Mouse (Mus musculus): Measurements from ENCODE around the gene Sema3g. TPM values are rescaled to one million over a fixed set of nuclear protein-coding genes. Genes with fewer than 3 reads are reported as not detected.

Sema3g gene
- total and polyA plus RNA-seq, 2 experiments from 2014 or later = 0.31 to 3.7 TPM

DNA sequence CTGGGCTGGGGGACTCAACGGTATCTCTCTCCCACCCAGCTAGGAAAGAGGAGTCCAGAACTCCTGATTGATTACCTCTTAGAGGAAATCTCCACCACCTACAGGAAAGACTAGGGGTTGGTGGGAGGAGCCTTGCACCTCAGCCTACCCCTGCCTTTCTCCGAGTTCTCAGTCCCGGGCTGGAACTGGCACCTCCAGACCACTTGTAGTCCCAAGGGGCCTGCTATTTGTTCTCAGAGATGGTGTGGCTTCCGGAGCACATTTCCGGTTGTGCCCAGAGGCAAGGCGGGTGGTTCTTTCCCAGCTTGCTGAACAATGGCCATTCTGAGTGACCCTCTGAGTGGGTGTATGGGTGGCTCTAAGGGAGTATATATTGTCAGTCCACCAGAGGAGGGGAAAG lies 10.6 kb downstream of the Sema3g start:
- WGBS = 85% methylated on average over 6 of the region's 6 CpGs
- Histone ChIP-seq H3K4me2 (ENCODE audit: low read depth) (no peak overlapping the region), H3K27ac (ENCODE audit: low read depth, low read length) (no peak overlapping the region), H3K9me3 (ENCODE audit: low read length) (no peaks in the 10 kb centered on the region), H3K4me3 (ENCODE audit: low read depth, low read length) (no peak overlapping the region), H3K4me1 (ENCODE audit: insufficient read depth) (no peaks in the 10 kb centered on the region), H3K36me3 (ENCODE audit: insufficient read depth) (no peaks in the 10 kb centered on the region), H3K27me3 (ENCODE audit: insufficient read depth, low read length) (no peaks in the 10 kb centered on the region), H3K9ac (no peak overlapping the region)
- ATAC-seq = no peak
- no peak for TF ChIP-seq CTCF (IDR thresholded peaks at IDR 0.05; ENCODE audit: low read depth)
- no peak for DNase-seq

DNA sequence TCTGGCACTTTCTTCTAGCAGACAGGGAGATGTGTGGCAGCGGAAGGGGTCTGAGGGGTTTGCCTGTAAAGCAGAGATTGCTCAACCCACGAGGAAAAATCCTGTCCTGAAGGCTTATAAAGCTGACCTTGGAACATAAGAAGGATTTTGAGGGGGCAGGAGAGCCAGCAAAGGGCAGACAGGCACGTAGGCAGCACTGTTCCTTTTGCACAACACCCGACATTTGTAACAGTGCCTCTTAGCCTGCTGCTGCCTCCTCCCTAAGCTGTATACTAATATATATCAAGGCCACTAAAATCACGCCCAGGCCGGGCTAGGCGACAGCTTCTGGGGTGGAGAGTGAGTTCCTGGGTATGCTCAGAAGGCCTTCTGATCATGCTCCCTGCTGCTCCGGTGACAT lies 12.8 kb downstream of the Sema3g start:
- Histone ChIP-seq H3K36me3 (ENCODE audit: insufficient read depth) (no peaks in the 10 kb centered on the region), H3K4me2 (ENCODE audit: low read depth) (no peak overlapping the region), H3K9ac (no peak overlapping the region), H3K4me1 (ENCODE audit: insufficient read depth) (peaks cover 4% of the 10 kb centered on the region; the same call in 1 of the 2 replicates), H3K27ac (ENCODE audit: low read depth, low read length) (no peak overlapping the region), H3K27me3 (ENCODE audit: insufficient read depth, low read length) (no peaks in the 10 kb centered on the region), H3K9me3 (ENCODE audit: low read length) (no peaks in the 10 kb centered on the region), H3K4me3 (ENCODE audit: low read depth, low read length) (no peak overlapping the region)
- ATAC-seq = no peak
- DNase-seq = no peak
- 68% methylated on average over 8 of the region's 8 CpGs for WGBS
- no peak for TF ChIP-seq CTCF (IDR thresholded peaks at IDR 0.05; ENCODE audit: low read depth)

DNA sequence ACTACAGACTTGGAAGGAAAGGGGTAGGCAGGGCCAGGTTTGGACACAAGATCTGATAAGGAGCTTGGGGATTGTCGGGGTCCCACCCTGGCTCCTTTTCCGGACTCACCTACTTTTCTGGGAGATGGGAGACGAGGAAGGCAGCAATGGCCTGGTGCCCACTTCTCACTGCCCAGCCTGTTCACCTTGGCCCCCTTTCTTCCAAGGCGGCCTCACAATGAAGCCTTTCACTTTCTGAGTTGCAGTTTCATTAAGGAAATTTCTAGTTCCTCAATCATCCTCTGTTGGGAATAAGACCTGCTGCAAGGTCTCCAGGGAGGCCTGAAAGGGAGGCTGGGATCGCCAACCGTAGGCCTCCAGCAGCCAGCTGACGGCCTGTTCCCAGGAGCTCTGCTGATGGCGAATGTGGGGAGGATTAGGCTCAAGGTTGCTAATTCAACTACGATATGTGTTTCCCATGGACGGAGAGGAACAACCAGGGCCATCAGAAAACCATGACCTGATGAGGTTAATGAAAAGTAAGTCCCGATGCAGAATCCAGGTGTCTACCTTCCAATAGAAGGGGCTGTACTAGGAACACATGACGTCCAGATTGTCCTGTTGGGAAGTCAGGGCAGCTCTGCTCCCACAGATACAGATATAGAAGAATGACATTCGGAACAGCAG lies 14.9 kb downstream of the Sema3g start:
- Histone ChIP-seq H3K9me3 (ENCODE audit: low read length) (no peaks in the 10 kb centered on the region), H3K36me3 (ENCODE audit: insufficient read depth) (no peaks in the 10 kb centered on the region), H3K4me3 (ENCODE audit: low read depth, low read length) (no peak overlapping the region), H3K9ac (no peak overlapping the region), H3K4me1 (ENCODE audit: insufficient read depth) (peaks cover 4% of the 10 kb centered on the region; the same call in 1 of the 2 replicates), H3K4me2 (ENCODE audit: low read depth) (no peak overlapping the region), H3K27me3 (ENCODE audit: insufficient read depth, low read length) (no peaks in the 10 kb centered on the region), H3K27ac (ENCODE audit: low read depth, low read length) (no peak overlapping the region)
- no peak for TF ChIP-seq CTCF (IDR thresholded peaks at IDR 0.05; ENCODE audit: low read depth)
- ATAC-seq (no peak), DNase-seq (no peak)
- 85% methylated on average over 13 of the region's 13 CpGs for WGBS

DNA sequence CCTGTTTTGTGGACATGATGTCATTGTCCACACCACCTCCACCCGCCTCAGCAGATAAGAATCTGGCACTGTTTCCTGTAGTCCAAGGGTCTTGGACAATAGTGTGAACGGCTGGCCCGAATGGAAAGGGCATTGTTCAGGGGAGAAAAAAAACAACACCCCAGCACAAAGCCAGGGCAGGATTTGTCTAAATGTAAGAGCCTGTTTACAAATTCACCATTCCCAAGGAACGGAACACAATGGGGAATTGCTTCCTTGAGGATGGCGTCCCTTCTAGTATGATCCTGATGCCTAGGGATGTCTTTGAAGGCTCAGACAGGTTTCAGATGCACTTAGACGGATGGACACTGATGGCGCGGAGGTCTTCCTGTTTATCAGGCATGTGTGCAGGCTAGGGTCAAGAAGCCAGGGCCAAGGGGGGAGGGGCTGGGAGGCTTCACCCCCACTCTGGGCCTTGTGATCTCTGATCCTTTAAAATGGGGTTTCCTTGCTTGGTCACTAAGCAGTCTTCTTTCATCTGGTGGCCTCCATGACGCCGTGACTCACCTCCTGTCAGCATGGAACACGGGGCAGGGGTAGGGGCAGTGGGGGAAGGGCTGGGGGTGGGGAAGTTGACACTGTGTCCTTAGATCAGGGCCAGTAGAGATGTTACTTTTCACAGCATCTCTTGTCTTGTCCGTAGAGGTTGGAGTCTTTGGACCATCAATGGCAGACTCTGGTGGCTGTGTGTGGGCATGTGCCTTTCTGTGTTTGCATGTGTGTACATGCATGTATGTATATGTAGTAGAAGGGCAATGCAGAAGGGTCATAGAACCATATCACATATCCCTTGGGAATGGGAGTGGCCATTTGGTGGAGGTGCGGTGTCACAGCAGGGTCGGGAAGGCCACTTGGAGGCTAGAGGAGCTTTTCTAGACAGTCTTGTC lies 15.7 kb downstream of the Sema3g start:
- no peak overlapping the region for H3K27ac ChIP-seq (ENCODE audit: low read depth, low read length)
- TF ChIP-seq CTCF (IDR thresholded peaks at IDR 0.05; ENCODE audit: low read depth) = no peak
- no peaks in the 10 kb centered on the region for H3K27me3 ChIP-seq (ENCODE audit: insufficient read depth, low read length)
- DNase-seq = no peak
- H3K4me1 ChIP-seq (ENCODE audit: insufficient read depth) = peaks cover 4% of the 10 kb centered on the region; the same call in 1 of the 2 replicates
- no peak overlapping the region for H3K9ac ChIP-seq
- WGBS = 84% methylated on average over 14 of the region's 14 CpGs
- H3K9me3 ChIP-seq (ENCODE audit: low read length) = no peaks in the 10 kb centered on the region
- no peak overlapping the region for H3K4me2 ChIP-seq (ENCODE audit: low read depth)
- no peak for ATAC-seq
- no peak overlapping the region for H3K4me3 ChIP-seq (ENCODE audit: low read depth, low read length)
- no peaks in the 10 kb centered on the region for H3K36me3 ChIP-seq (ENCODE audit: insufficient read depth)

- 22% methylated on average over 11 of the region's 11 CpGs for WGBS
- peaks cover 4% of the 10 kb centered on the region; the same call in 1 of the 2 replicates for H3K4me1 ChIP-seq (ENCODE audit: insufficient read depth)
- peak overlapping the region; percentile 37; the same call in 1 of the 2 replicates for H3K9ac ChIP-seq
- peak; percentile 96 for TF ChIP-seq CTCF (IDR thresholded peaks at IDR 0.05; ENCODE audit: low read depth)
- no peak overlapping the region for H3K4me3 ChIP-seq (ENCODE audit: low read depth, low read length)
- no peaks in the 10 kb centered on the region for H3K9me3 ChIP-seq (ENCODE audit: low read length)
- peak overlapping the region; percentile 23; the same call in 1 of the 2 replicates for H3K4me2 ChIP-seq (ENCODE audit: low read depth)
- no peaks in the 10 kb centered on the region for H3K36me3 ChIP-seq (ENCODE audit: insufficient read depth)
- ATAC-seq (peak; percentile 92), DNase-seq (peak; percentile 92)
- H3K27ac ChIP-seq (ENCODE audit: low read depth, low read length) = 0 out of 2 replicates have a peak overlapping the region, but pooled peaks have one; percentile 30
- H3K27me3 ChIP-seq (ENCODE audit: insufficient read depth, low read length) = no peaks in the 10 kb centered on the region
Measured at GRCm38 (mm10) chr14:31233996-31234591, 16.4 kb downstream of the Sema3g start.

DNA sequence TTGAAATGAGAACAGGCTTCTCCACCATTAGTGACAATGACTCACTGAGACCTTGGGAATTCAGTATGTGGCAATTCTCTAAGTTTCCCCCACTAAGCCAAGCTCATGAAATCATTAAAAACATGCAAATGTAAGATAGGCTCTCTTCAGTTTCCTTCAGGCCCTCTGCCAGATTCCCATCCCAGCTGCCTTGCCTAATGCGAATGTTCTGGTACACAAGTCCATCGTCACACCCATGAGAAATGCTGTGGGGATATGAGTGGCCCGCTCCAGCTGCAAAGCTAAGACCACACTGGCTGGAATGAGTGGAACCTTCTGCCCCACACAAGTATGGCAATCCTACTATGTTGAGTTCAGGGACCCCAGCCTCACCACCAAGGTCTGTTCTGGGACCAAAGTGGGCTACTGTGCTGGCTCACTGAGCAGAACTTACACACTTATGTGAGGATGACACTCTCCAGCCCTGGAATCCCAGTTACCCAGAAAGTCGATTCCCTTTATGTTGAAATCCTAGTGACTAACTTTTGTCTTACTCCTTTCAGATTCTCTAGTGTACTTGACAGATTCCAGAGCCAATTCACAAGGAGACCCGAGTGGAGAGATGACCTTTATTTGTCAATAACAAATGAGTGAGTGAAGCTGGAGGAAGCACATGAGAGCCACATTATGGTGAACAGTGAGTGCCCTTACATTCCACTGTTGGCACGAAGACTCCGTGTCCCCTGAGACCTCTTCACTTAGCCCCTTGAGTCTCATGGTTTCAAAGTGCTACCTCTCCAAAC lies 19.6 kb downstream of the Sema3g start:
- H3K4me2 ChIP-seq (ENCODE audit: low read depth) = no peak overlapping the region
- ATAC-seq (no peak), DNase-seq (no peak)
- no peaks in the 10 kb centered on the region for H3K27me3 ChIP-seq (ENCODE audit: insufficient read depth, low read length)
- no peak for TF ChIP-seq CTCF (IDR thresholded peaks at IDR 0.05; ENCODE audit: low read depth)
- no peak overlapping the region for H3K4me3 ChIP-seq (ENCODE audit: low read depth, low read length)
- peaks cover 4% of the 10 kb centered on the region; the same call in 1 of the 2 replicates for H3K4me1 ChIP-seq (ENCODE audit: insufficient read depth)
- 82% methylated on average over 7 of the region's 7 CpGs for WGBS
- H3K27ac ChIP-seq (ENCODE audit: low read depth, low read length) = no peak overlapping the region
- no peak overlapping the region for H3K9ac ChIP-seq
- no peaks in the 10 kb centered on the region for H3K9me3 ChIP-seq (ENCODE audit: low read length)
- H3K36me3 ChIP-seq (ENCODE audit: insufficient read depth) = no peaks in the 10 kb centered on the region

Data from forebrain, postnatal 0 days (tissue).